Comparison of ENCODE assay signal across 8 mouse cellular contexts in the genomic region with DNA sequence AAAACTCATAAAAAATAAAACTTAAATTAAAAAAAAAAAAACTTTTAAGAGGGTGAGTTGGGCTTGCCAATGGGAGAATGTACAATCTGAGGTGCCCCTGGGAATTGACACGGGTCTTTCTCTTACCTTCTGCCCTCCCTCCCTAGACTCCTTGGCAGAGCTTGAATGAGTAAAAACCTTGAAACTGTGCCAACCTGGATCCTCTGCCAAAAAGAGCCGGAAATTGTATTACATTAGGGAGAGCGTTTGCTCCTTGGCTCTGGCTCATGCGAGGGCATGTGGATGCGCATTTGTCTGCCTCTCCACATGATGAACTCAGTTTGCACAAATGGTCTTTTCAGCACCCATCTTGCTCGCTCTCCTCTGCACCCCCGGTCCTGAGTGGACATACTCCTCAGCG. TPM values are rescaled to one million over a fixed set of nuclear protein-coding genes. Genes with fewer than 3 reads are reported as not detected.
A peak's percentile ranks its signal among the peaks of the same experiment; 100 is the strongest.
DNase-seq lines count a peak whose midpoint lies in the region; ATAC-seq lines count a peak whose summit lies in the region.

No protein-coding gene starts in this region.

- no peak overlapping the region for H3K27ac ChIP-seq in heart, embryonic 12.5 days (ENCODE audit: poor library complexity, severe bottlenecking)
- H3K27ac ChIP-seq in hindbrain, embryonic 16.5 days (ENCODE audit: low read depth, low read length) = no peak overlapping the region

- no peaks in the 10 kb centered on the region for H3K36me3 ChIP-seq in heart, embryonic 12.5 days
- no peaks in the 10 kb centered on the region for H3K36me3 ChIP-seq in hindbrain, embryonic 16.5 days (ENCODE audit: control insufficient read depth, insufficient read depth, low read length)

- no peak for ATAC-seq in heart, embryonic 12.5 days (ENCODE audit: insufficient number of reproducible peaks, low FRiP score)
- ATAC-seq in hindbrain, embryonic 16.5 days = peak; percentile 88
- no peak for ATAC-seq in granulocyte monocyte progenitor cell, adult 5-6 weeks (replicated peaks; ENCODE audit: poor library complexity, severe bottlenecking)

- H3K9me3 ChIP-seq in heart, embryonic 12.5 days (replicated peaks) = no peaks in the 10 kb centered on the region
- H3K9me3 ChIP-seq in hindbrain, embryonic 16.5 days (ENCODE audit: control insufficient read depth, low read length) = no peaks in the 10 kb centered on the region

- 0 out of 2 replicates have a peak, but pooled peaks cover 3% of the 10 kb centered on the region for H3K27me3 ChIP-seq in heart, embryonic 12.5 days (replicated peaks)
- no peaks in the 10 kb centered on the region for H3K27me3 ChIP-seq in hindbrain, embryonic 16.5 days (replicated peaks; ENCODE audit: control insufficient read depth, insufficient read depth, low read length)

- H3K4me3 ChIP-seq in heart, embryonic 12.5 days = no peak overlapping the region
- H3K4me3 ChIP-seq in hindbrain, embryonic 16.5 days (ENCODE audit: low read length) = no peak overlapping the region

- H3K9ac ChIP-seq in heart, embryonic 12.5 days = no peak overlapping the region
- H3K9ac ChIP-seq in hindbrain, embryonic 16.5 days (ENCODE audit: low read depth, low read length) = no peak overlapping the region

- H3K4me2 ChIP-seq in heart, embryonic 12.5 days = no peak overlapping the region
- no peak overlapping the region for H3K4me2 ChIP-seq in hindbrain, embryonic 16.5 days (ENCODE audit: low read length)

- peak; percentile 91 for DNase-seq in heart, adult 11 months
- peak; percentile 17 for DNase-seq in right cerebral cortex, adult 18-20 months
- DNase-seq in right cerebral cortex, postnatal 36 days (ENCODE audit: low spot score in 2 of 2) = no peak
- peak; percentile 41 for DNase-seq in ovary, postnatal 10 days (ENCODE audit: low spot score)
- DNase-seq in left cerebral cortex, adult 9 months (ENCODE audit: low spot score in 2 of 2) = no peak

- peaks cover 10% of the 10 kb centered on the region for H3K4me1 ChIP-seq in heart, embryonic 12.5 days (replicated peaks)
- peaks cover 4% of the 10 kb centered on the region for H3K4me1 ChIP-seq in hindbrain, embryonic 16.5 days (ENCODE audit: control insufficient read depth, insufficient read depth, low read depth, low read length)

- WGBS in heart, embryonic 12.5 days = 67% methylated on average over 8 of the region's 8 CpGs
- 56% methylated on average over 8 of the region's 8 CpGs for WGBS in hindbrain, embryonic 16.5 days

RNA-seq across cellular contexts. Expression of gene Nqo1, which starts 13.4 kb away (rescaled TPM):
- 4.8 and 5.6 TPM in 2 replicates for polyA plus RNA-seq in heart, embryonic 12.5 days (2016; fragmentation: Nextera tagmentation; extraction: Ambion mirVana)
- 13.3 and 15.1 TPM in 2 replicates for polyA plus RNA-seq in hindbrain, embryonic 16.5 days (2015; fragmentation: Nextera tagmentation; extraction: Ambion mirVana)
- 4.3 TPM in 1 of 2 replicates, not detected in the other for total RNA-seq in granulocyte monocyte progenitor cell, adult 5-6 weeks (2014; fragmentation: Nextera tagmentation)
- 0.52 and 1.2 TPM in 2 replicates for total RNA-seq in granulocyte monocyte progenitor cell, adult 5-6 weeks (2017)

RNA-seq across cellular contexts. Expression of gene Nob1, which starts 35.3 kb away (rescaled TPM):
- polyA plus RNA-seq in heart, embryonic 12.5 days (2016; fragmentation: Nextera tagmentation; extraction: Ambion mirVana) = 47.0 and 50.5 TPM in 2 replicates
- 64.2 and 65.2 TPM in 2 replicates for polyA plus RNA-seq in hindbrain, embryonic 16.5 days (2015; fragmentation: Nextera tagmentation; extraction: Ambion mirVana)
- total RNA-seq in granulocyte monocyte progenitor cell, adult 5-6 weeks (2014; fragmentation: Nextera tagmentation) = 51.1 and 73.0 TPM in 2 replicates
- total RNA-seq in granulocyte monocyte progenitor cell, adult 5-6 weeks (2017) = 47.2 and 49.8 TPM in 2 replicates

RNA-seq across cellular contexts. Expression of gene Wwp2, which starts 46.6 kb away (rescaled TPM):
- 37.6 and 40.7 TPM in 2 replicates for polyA plus RNA-seq in heart, embryonic 12.5 days (2016; fragmentation: Nextera tagmentation; extraction: Ambion mirVana)
- 32.6 and 39.5 TPM in 2 replicates for polyA plus RNA-seq in hindbrain, embryonic 16.5 days (2015; fragmentation: Nextera tagmentation; extraction: Ambion mirVana)
- total RNA-seq in granulocyte monocyte progenitor cell, adult 5-6 weeks (2014; fragmentation: Nextera tagmentation) = 48.3 and 55.4 TPM in 2 replicates
- total RNA-seq in granulocyte monocyte progenitor cell, adult 5-6 weeks (2017) = 51.4 and 73.0 TPM in 2 replicates

Comparison
In these comparisons a context has a peak if more than half of its experiments do, and no peak if none do; other contexts are left out.
1. DNase-seq: peak in heart, adult 11 months (single experiment), right cerebral cortex, adult 18-20 months (single experiment) and ovary, postnatal 10 days (single experiment); none in right cerebral cortex, postnatal 36 days (0 of 2) and left cerebral cortex, adult 9 months (0 of 2).